Mouse (Mus musculus) heart, postnatal 10 days (tissue): ENCODE measurements around the gene Dennd1a. TPM values are rescaled to one million over a fixed set of nuclear protein-coding genes. Genes with fewer than 3 reads are reported as not detected.

ENCODE experiments used
- DNase-seq, 2 experiments: peaks; one replicate each; pipeline ENCODE4 v3.0.0; 2021
- intact Hi-C: fragments of 180-260 bp; cut with DNase I; formaldehyde crosslinking; loops from one replicate; pipeline ENCODE4 v1.15.1; 2025
- total RNA-seq, 2 experiments: library from RNA; stranded (reverse); gene quantifications; 2 replicates each; pipeline ENCODE4 v1.2.3; 2021

The Dennd1a gene
- total RNA-seq, 2 experiments from 2014 or later: 27.3 to 29.0 TPM

DNA sequence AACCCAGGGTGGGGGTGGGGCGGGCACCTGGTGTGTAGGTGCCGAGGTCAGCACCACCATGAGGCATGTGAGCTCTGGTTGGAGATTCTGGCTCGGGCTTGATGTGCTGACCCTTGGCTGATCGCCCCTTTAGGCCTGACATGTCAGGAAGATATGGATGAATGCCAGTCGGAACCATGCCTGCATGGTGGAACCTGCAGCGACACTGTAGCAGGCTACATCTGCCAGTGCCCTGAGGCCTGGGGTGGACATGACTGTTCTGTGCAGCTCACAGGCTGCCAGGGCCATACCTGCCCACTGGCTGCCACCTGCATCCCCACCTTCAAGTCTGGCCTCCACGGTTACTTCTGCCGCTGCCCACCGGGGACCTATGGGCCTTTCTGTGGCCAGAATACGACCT, 497.2 kb downstream of the Dennd1a start:
- DNase-seq: no peak
- intact Hi-C loops: no loop called here

DNA sequence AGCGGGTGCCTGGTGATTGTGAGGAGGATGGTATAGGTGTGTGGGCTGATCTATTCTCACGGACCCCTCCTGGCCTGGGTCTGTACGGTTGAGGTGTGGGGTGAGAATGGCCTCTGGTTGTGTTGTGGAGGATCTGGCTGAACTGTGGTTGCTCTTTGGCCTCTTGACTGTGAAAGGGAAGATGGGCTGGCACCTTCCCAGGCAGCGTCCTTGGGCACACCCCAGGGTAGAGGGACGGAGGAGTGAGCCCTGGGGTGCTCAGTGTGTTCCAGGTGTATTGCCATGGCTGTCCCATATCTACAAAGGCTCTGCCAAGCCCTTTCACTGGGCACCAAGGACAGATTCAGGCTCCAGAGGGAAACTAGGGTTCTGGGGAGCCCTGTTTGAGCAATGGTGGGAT, 498.2 kb downstream of the Dennd1a start:
- DNase-seq: no peak
- intact Hi-C loops: no loop called here

DNA sequence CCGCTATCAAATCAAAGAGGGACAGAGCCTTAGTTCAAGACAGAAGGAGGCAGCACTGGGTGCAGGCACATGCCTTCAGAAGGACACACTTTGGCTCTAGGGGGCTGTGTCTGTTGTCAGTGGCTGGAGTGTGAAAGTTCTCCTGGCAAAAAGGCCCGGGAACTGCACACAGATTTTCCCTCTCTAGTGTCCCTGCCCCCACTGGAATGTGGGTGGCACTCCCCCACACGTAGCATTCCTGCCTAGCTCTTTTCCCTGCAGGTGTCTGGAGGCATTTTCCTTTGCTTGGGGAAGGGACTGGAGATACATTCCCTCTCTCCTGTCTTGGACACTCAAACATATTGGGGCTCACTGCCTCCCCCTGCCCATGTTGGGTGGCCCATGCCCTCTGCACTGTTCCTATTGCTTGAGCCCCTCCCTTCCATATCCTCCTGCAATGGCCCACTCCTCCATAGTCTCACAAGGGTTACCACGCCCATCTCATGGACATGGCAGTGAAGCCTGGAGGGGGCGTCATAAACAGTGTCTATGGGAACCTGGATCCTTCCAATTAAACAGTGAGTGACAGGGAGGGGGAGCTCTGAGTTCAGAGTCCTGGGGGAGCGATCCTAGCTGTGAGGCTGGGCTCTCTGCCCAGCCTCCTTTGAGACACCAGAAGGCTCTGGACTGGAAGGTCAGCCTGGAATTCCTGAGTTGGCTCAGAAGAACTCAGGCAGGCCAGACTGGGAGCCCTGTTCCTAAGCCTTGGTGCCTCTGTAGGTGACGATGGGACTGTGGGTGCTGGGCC, 498.8 kb downstream of the Dennd1a start:
- intact Hi-C loops: no loop called here
- DNase-seq: peak in 1 of 2 experiments; percentile 37

DNA sequence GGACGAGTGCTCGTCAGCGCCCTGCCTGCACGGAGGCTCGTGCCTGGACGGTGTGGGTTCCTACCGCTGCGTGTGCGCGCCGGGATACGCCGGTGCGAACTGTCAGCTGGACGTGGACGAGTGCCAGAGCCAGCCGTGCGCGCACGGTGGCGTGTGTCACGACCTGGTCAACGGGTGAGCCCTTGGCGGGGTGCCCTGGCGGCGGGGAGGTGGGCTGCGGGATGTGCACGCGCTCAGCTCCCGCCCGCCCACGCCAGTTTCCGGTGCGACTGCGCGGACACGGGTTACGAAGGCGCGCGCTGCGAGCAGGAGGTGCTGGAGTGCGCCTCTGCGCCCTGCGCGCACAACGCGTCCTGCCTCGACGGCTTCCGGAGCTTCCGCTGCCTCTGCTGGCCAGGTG, 500.7 kb downstream of the Dennd1a start:
- DNase-seq: peak in 1 of 2 experiments; percentile 55
- intact Hi-C loops: no loop called here

DNA sequence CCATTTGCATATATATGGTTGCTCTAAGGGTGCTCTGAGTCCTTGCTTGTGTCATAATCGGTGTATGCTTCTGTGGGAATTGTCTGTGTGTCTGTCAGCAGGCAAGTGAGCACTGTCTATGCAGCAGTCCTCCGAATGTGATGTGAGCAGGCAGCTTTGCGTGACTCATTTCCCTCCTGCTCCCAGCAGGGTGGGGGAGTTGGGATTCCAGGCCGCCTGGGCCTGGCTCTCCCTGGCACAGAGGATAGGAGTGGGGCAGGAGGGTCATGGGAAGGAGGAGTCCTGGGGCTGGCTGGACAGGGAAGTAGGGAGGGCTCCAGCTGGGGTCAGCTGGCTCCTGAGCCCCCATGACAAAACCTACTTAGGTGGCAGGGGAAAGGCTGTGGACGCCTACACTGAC, 502.7 kb downstream of the Dennd1a start:
- intact Hi-C loops: no loop called here
- DNase-seq: no peak

DNA sequence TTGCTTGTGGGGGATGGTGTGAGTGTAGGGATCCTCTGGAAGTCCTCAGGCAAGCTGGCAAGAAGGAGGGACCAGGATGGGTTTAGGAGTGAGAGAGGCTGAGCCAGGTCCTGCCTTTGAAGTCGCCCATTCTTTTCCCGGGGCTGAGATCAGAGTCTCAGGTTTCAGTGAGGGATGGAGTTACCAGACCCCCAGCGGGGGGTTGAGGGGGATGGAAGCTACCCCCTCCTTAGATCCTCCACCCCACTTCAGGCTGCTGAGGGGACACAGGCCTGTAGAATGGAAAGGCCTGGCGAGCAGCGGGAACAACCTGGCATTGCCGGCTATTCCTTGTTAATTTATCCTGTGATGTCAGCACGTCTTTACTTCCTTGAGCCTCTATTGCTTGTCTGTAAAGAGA, 505.2 kb downstream of the Dennd1a start:
- intact Hi-C loops: no loop called here
- DNase-seq: no peak

DNA sequence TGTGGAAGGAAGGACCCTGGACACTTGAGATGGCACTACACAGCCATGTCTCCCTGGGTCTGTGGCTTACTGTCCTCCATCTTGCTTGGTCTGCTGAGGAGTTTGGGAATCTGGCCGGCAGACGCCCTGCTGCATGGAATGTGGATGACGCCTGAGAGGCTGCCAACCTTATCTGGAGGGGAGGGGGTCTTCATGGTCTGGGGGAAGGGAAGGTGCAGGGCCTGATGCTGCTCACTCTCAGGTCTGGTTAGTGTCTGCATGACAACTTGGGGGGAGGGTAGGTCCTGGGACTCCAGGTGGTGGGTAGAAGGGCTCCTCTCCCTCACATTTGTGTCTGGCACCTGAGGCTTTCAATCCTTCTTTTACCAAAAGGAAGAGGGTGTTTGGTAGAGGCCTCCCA, 505.8 kb downstream of the Dennd1a start:
- intact Hi-C loops: no loop called here
- no peak for DNase-seq

DNA sequence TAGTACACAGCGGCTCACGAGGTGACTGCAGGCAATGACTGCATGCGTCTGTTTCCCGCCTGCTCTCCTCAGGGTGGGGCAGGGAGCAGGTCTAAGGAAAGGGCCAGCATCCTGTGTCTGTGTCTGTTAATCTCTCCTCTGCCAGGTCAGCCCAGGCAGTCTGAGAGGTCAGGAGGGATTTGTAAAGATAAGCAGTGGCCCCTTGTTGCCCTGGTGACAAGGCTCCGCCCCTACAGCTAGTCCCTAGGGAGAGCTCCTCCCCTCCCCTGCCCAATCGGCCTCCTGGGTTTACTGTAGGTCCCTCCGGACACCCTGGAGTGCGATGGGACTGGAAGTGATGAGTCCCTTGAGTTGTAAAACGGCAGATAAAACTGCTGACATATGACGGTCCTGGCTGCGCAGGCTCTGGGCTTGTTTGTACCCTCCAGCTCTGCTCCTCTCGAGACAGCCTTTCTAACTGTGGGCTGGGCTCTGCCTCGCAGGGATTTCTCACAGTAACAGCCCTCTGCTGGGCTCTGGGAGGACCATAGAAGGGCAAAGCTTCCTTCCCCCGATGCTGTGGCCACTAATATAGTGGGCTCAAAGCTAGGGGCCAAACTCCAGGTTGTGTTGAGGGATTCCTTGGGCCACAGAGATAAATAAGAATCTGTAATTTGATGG, 506.8 kb downstream of the Dennd1a start:
- intact Hi-C loops: no loop called here
- peak; percentile 43 to 60 for DNase-seq

DNA sequence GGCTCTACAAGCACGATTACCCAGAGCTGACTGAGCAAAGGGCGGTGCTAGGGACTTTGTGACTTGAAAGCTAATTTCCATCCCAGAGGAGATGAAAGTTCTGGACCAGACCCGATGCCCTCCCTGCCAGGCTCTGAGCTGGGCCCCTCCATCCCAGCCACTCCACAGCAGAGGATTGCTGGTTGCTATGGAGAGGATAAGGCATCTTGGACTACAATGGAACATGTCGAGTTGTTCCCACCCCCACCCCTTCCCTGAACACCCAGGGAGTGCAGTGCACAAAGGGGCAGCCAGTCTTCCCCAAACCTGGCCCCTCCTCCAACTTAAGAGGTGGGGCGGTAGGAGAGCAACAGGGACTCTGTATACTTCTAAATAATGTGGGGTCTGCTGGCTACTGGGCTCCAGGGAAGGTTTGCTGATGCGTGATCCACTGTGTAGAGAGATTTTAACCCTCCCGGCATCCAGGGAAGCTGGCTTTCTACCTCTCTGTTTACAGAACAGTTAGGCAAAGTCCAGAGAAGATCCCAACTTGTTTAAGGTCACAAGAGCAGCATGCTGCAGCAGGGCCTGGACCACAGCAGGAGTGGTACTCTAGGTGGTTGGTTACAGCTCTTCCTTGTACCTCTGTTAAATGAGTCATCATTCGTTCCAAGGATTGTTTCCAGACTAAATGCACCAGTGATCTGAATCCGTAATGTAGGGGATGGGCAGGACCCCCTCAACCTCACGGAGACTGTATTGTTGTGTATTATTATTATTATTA, 509.1 kb downstream of the Dennd1a start:
- intact Hi-C loops: loop anchor here (10.0 kb wide), 1 partner anchor 393 kb away; no protein-coding TSS in a partner anchor
- no peak for DNase-seq

DNA sequence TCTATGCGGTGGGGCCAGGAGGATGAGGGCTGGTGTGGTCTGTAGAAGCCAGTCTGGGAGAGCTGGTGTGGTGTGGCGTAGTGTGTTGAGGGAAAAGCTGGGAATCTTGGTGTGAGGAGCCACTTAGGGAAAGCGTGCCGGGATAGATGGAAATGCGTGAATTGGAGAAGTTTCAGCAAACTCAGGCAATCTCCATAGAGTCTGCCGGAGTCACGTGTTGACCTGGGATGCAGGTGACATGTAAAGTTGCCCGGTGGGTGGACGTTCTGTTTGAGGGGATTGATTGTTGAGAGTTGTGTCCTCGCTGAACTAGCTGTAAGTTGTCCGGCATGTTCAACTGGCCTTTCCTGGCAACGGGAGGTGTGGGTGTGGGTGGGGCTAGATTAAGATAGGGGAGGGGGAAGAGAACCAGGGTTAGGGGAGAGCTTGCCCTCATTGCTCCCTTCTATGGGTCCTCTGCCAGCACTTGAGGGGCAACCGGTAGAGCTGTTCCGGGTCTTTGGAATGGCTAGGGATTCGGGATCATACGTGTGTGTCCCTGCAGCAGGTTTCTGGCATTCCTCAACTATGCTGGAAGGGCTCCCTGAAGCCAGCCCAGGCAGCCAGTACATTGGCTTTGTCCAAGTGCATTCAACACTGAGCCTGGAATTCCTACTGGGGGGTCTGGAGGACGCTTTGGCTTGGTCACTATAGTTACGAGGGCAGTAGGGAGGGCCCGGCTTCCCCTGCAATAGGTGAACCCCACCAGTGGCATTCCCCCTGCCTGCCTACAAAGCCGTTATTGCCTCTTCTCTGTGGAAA, 510.4 kb downstream of the Dennd1a start:
- intact Hi-C loops: loop anchor here (10.0 kb wide), 1 partner anchor 392 kb away; no protein-coding TSS in a partner anchor
- no peak for DNase-seq

DNA sequence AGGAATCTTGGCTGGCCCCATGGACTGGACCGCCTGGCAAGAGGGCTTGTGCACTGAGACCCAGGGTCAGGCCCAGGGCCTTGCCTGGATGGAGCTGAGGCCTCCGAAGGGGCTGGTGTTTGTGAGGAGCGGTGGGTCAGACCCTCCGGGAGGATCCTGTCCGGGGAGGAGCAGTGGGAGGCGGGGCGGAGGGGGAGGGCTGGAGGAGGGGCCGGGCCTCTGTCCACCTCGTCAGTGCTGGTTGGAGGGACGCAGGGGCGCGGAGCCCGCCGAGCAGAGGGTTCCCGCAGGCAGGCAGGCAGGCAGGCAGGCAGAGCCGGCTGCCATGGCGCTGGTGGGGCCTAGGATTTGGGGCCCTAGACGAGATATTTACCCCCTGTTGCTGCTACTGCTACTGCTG, 511.2 kb downstream of the Dennd1a start, which contains the start of gene Crb2:
Gene Crb2, plus strand, starts transcription at position 234 of the 400 bp plus-strand sequence.
- intact Hi-C loops: loop anchor here (10.0 kb wide), 1 partner anchor 391 kb away; no protein-coding TSS in a partner anchor
- no peak for DNase-seq

DNA sequence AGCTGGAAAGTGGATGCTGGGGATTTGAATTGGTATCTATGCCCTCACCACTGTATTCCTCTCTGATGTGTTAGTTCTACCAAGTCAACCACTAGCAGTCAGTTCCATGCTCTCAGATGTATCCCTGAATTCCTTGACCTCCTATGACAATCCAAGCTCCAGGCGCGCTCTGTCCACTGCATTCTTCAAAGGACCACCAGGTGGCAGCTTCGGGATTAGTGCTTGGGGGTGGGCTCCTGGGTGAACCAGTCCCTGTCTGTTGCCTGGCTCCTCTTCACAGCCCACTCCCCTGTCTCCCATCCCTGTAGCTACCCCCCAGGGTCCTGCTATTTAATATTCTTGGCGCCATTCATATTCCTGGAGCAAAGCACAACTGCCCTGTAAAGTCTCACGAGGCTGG, 512.6 kb downstream of the Dennd1a start:
- intact Hi-C loops: loop anchor here (1.0 to 10.0 kb wide), 4 partner anchors 29 to 390 kb away; partner anchors contain the start of gene Gpr21
- peak; percentile 63 to 79 for DNase-seq

DNA sequence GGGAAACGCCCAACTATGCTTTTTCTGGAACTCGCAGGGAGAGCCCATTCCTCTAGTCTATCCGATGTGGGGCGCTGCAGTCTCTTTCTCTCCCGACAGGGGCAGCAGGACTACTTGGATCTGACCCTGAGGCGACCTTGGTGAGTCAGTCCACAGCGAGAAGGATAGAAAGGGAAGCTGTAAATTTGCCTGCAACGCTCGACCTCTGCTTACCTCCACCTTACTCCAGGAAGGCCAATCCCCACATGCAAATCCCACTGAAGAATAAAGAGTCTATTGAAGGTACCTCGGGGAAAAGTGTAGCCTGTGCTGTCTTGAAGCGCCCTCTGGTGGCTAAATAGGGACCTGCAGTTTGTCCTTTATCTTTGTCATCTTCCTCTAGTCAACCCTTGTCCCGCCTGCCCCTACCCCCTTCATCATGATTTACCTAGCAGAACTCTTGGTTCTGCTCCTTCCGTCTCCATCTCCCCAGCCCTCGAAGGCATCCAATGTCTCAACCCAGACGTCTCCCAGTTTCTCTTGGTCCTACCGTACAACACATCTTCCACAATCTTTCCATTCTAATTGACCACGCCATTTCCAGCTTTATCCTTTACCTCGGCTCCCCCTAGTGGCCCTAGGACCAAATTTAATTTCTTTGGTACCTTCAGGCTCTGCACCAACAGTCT, 515.4 kb downstream of the Dennd1a start:
- intact Hi-C loops: loop anchor here (1.0 to 10.0 kb wide), 5 partner anchors 68 to 387 kb away; partner anchors contain the start of genes Gpr21 and Strbp
- peak; percentile 86 to 91 for DNase-seq

DNA sequence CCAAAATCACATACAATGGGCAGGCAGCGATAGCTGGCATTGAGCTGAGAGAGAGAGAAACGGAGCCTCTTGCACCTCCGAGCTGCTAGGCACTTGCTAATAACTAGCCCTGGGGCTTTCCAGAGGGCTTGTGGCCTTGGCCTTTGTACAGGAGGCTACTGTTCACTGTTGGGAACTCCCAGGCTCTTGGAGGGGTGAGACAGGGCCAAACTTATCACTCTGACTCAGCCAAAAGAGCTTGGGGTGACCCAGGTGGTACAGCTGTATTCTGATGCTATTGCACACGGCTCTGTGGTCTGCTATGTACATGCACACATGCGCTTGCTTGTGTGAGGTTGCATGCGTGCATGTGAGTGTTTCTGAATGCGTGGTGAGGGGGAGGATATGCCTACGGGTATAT, 517.4 kb downstream of the Dennd1a start:
- no peak for DNase-seq
- intact Hi-C loops: loop anchor here (2.0 to 10.0 kb wide), 4 partner anchors 133 to 385 kb away; partner anchors contain the start of gene Gpr21

DNA sequence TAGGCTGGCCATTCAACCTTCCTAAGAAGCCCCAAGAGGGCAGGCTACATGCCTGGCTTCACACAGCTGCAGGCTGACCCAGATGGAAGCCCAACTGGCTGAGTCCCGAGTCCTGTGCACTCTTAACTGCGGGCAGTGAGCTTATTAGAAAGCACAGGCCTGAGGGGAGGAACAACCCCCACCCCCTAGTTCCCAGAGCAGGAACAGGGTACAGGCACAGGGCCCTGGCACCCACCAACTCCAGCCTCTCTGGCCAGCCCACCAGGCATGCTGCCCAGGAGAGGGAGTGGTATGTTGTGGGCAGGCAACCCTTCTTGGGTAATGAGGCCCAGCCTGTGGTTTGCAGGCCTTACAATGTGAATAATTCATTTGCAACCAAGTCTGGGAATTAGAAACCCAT, 518.3 kb downstream of the Dennd1a start:
- DNase-seq: peak in 1 of 2 experiments; percentile 66
- intact Hi-C loops: no loop called here

DNA sequence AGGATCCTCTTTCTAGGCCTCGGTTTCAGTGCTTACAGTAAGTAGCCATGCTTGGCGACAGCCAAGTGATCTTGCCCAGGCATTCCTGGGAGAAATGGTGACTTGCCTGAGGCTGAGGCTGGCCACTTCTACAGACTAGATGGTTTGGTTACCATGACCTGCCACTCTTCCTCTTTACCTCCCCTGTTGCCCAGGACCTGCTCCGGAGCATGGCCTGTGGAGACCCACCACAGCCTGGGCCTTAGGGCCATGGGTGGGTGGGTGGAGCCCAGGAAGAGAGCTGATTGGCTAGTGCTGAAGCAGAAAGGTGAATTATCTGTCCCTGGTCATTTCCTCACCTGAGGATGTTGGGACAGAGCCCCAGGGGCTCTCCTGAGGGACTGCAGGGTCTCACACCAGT, 519.5 kb downstream of the Dennd1a start:
- intact Hi-C loops: loop anchor here (2.0 kb wide), 1 partner anchor 19 kb away; no protein-coding TSS in a partner anchor
- no peak for DNase-seq

DNA sequence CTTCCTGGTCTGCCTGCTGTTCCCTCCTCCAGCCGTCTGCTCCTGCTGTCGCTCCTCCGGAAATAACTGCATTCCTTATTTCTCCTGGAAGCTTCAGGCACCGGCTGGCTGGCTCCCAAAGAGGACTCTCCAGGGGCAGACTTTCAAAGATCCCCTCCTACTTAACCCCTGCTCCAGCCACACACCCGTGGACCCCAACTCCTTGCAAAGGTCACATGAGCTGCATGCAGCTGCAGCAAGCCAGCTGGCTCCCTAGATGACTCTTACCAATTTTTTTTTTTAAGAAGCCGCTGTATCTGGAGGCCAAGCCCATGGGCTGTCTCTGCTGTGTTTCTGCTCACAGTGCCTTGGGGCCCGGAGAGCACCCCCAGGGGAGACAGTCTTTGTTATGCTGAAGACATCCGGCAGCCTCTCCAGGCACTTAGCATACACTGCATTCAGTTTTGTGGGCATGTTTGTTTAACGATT, 520.1 kb downstream of the Dennd1a start:
- intact Hi-C loops: loop anchor here (2.0 kb wide), 1 partner anchor 18 kb away; no protein-coding TSS in a partner anchor
- DNase-seq: peak; percentile 80 to 82

DNA sequence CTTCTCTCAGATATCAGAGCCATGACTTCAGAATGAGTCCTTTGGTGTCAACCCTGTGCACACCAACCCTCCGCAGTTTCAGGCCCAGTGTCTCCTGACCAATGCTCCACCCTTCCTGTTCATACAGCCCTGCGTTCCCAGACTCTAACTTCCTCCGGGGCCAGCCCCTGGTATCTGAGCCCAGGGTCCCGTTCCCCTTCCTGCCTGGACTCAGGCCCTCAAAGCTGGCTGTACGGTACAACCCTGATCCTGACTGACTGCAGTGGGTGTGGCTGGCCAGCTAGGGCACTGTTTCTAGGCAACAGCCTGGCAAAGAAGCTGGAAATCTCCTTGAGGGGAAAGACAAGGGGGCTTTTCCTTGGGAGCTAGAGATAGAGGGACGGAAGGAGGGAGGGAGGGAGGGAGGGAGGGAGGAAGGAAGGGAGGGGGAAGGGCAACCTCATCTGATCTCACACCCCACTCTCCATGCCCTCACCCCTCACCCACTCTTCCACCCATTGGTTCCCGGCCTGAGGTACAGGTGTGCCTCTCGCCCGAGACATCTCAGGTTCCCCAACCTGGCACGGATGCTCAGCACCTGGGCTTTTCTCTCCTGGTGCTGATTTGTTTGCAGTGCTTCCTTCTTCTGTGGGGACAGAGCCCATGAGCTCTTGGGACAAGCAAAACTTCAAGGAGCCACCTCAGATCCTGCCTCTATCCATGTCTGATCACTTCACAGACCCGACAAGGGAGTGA, 521.0 kb downstream of the Dennd1a start:
- intact Hi-C loops: loop anchor here (2.0 kb wide), 1 partner anchor 17 kb away; no protein-coding TSS in a partner anchor
- DNase-seq: no peak
